Comparison of ENCODE assay signal across 13 mouse cellular contexts in the genomic region with DNA sequence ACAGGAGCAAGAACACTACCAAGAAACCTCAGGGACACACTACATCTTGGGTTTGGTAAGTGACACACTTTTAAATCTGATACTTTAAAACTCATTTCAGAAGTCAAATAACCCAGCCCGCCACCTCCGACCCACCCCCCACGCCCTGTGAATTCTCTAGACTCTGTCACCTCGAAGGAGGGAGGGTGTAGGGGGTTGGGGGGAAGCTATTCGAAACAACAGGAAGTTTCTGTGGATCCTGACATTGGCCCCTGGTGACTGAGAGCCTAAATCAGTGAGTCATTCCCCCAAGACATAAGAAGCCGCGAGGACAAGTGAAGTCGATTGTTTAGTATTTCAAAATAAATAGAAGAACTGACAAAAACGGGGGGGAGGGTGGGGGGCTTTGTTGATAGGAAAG.
DNase-seq lines count a peak whose midpoint lies in the region; ATAC-seq lines count a peak whose summit lies in the region.
"Had no signal": no experiment of that assay in that cellular context is flagged by ENCODE, and none has a peak within 500 bp of the region (broad histone marks: within the 10 kb centered on the region; RNA-seq: fewer than 3 reads in every experiment).

No protein-coding gene starts in this region.

- 28% methylated on average over 9 of the region's 9 CpGs for WGBS in heart, embryonic 15.5 days
- 11% methylated on average over 9 of the region's 9 CpGs for WGBS in limb, embryonic 13.5 days

- ATAC-seq in heart, embryonic 15.5 days (replicated peaks; ENCODE audit: insufficient number of reproducible peaks, insufficient read depth, low FRiP score, low read depth) = no peak
- ATAC-seq in limb, embryonic 13.5 days (ENCODE audit: low FRiP score, low read depth) = no peak

- no peak overlapping the region for H3K9ac ChIP-seq in heart, embryonic 15.5 days
- no peak overlapping the region for H3K9ac ChIP-seq in limb, embryonic 13.5 days

- DNase-seq in heart, postnatal 25 days (ENCODE audit: low spot score) = no peak
- peak; percentile 46 for DNase-seq in 3134 (ENCODE audit: extremely low read depth, insufficient read length, low spot score)
- peak; percentile 61 for DNase-seq in T-cell, adult 2 months (ENCODE audit: low spot score)
- no peak for DNase-seq in layer of hippocampus, postnatal 10 days (ENCODE audit: low spot score in 2 of 2)
- no peak for DNase-seq in ovary, postnatal 36 days (ENCODE audit: low spot score)
- no peak for DNase-seq in adrenal gland, postnatal 4 days (ENCODE audit: low spot score in 2 of 2)
- DNase-seq: midbrain, embryonic 14.5 days; thymus, postnatal 36 days had no signal

- no peaks in the 10 kb centered on the region for H3K27me3 ChIP-seq in heart, embryonic 15.5 days
- peaks cover 15% of the 10 kb centered on the region; the same call in 1 of the 2 replicates for H3K27me3 ChIP-seq in limb, embryonic 13.5 days

- 0 out of 2 replicates have a peak overlapping the region, but pooled peaks have one; percentile 11 for H3K4me2 ChIP-seq in heart, embryonic 15.5 days
- peak overlapping the region; percentile 43 for H3K4me2 ChIP-seq in limb, embryonic 13.5 days (replicated peaks)

- H3K4me3 ChIP-seq in heart, embryonic 15.5 days = no peak overlapping the region
- H3K4me3 ChIP-seq in limb, embryonic 13.5 days = no peak overlapping the region
- H3K4me3 ChIP-seq: erythroblast, embryonic 14.5 days; layer of hippocampus, adult 2 months had no signal

- intact Hi-C loops in heart, postnatal 25 days (cut with DNase I) = loop anchor here (5.0 kb wide), 1 partner anchor 75 kb away; no protein-coding TSS in a partner anchor

- H3K36me3 ChIP-seq in heart, embryonic 15.5 days = no peaks in the 10 kb centered on the region
- H3K36me3 ChIP-seq in limb, embryonic 13.5 days = no peaks in the 10 kb centered on the region
- H3K36me3 ChIP-seq: G1E had no signal

- H3K9me3 ChIP-seq in heart, embryonic 15.5 days (replicated peaks) = no peaks in the 10 kb centered on the region
- H3K9me3 ChIP-seq in limb, embryonic 13.5 days = no peaks in the 10 kb centered on the region
- H3K9me3 ChIP-seq: G1E had no signal

- H3K27ac ChIP-seq in heart, embryonic 15.5 days = no peak overlapping the region
- no peak overlapping the region for H3K27ac ChIP-seq in limb, embryonic 13.5 days
- H3K27ac ChIP-seq: layer of hippocampus, adult 2 months had no signal

- H3K4me1 ChIP-seq in heart, embryonic 15.5 days (replicated peaks) = peaks cover 59% of the 10 kb centered on the region
- peaks cover 33% of the 10 kb centered on the region for H3K4me1 ChIP-seq in limb, embryonic 13.5 days

Comparison
In these comparisons a context has a peak if more than half of its experiments do, and no peak if none do; other contexts are left out.
1. DNase-seq: peak in 3134 (single experiment) and T-cell, adult 2 months (single experiment); none in heart, postnatal 25 days (single experiment), layer of hippocampus, postnatal 10 days (0 of 2), ovary, postnatal 36 days (single experiment) and adrenal gland, postnatal 4 days (0 of 2).